Mouse (Mus musculus): ENCODE measurements around the gene Tmem115.

DNA sequence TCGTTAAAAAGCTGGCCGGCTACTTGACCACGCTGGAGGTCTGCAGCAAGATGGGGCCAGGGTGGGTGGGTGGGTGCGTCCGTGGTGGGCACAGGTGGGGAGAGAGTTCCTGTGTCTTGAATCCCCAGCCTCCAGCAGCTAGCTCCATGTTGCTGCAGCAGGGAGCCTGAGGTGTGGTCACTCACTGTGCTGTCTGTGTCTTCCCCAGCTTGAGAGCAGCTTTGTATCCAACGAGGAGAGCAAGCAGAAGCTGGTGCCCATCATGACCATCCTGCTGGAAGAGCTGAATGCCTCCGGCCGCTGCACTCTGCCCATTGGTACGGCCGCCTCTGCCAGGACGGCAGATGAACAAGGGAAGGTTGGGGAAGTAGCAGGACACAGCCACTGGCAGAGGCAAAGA lies 9.6 kb downstream of the Tmem115 start:
- TF ChIP-seq POLR2A (IDR thresholded peaks at IDR 0.05; ENCODE audit: extremely low read depth, insufficient read depth, low read length) (no peak), CTCF (IDR thresholded peaks at IDR 0.05; ENCODE audit: low read depth, low read length) (no peak)

Measured in liver, adult 2 months (tissue).